Mouse (Mus musculus) MEL (cell line): ENCODE results near the gene Scyl2.

Experiments used
- CHD1 ChIP-seq: IDR thresholded peaks from 2 replicates; pipeline ENCODE4 v1.6.1; 2012; ENCODE audit warnings: low read depth, mild to moderate bottlenecking, inconsistent platforms, low read length, improper control_type of control experiment
- CTCF ChIP-seq, 3 experiments: IDR thresholded peaks in 2 of 3; conservative IDR thresholded peaks in 1 of 3; 2 replicates each; pipeline ENCODE4 v1.5.1; 2011 to 2012; ENCODE audit warnings: low read length in 3 of 3, low read depth in 2 of 3, mild to moderate bottlenecking in 2 of 3, improper control_type of control experiment in 1 of 3, inconsistent platforms in 1 of 3, mixed read lengths in 1 of 3, moderate library complexity in 1 of 3; ENCODE audit not compliant: control insufficient read depth in 1 of 3, insufficient read depth in 1 of 3, poor library complexity in 1 of 3, severe bottlenecking in 1 of 3
- GABPA ChIP-seq: IDR thresholded peaks from 2 replicates; pipeline ENCODE4 v1.6.1; 2012; ENCODE audit warnings: low read depth, mild to moderate bottlenecking, inconsistent platforms, low read length, improper control_type of control experiment, moderate library complexity
- MAFK ChIP-seq: IDR thresholded peaks from 2 replicates; pipeline ENCODE4 v1.6.1; 2011; ENCODE audit warnings: low read depth, mild to moderate bottlenecking, low read length, improper control_type of control experiment, borderline replicate concordance
- NRF1 ChIP-seq: IDR thresholded peaks from 2 replicates; pipeline ENCODE4 v1.6.1; 2014; ENCODE audit warnings: low read depth, mild to moderate bottlenecking, inconsistent platforms, low read length, improper control_type of control experiment, moderate library complexity; ENCODE audit not compliant: poor library complexity, insufficient read depth, severe bottlenecking
- POLR2A ChIP-seq, 2 experiments: IDR thresholded peaks; 2 replicates each; pipeline ENCODE4 v1.6.1; 2011 to 2012; ENCODE audit warnings: low read length in 2 of 2, mild to moderate bottlenecking in 2 of 2, control low read depth in 1 of 2, improper control_type of control experiment in 1 of 2, low read depth in 1 of 2, moderate library complexity in 1 of 2; ENCODE audit not compliant: control insufficient read depth in 1 of 2, insufficient read depth in 1 of 2, poor library complexity in 1 of 2
- POLR2AphosphoS2 ChIP-seq: IDR thresholded peaks from 2 replicates; pipeline ENCODE4 v1.6.1; 2011; ENCODE audit warnings: low read length, improper control_type of control experiment
- SIN3A ChIP-seq: IDR thresholded peaks from 2 replicates; pipeline ENCODE4 v1.6.1; 2012; ENCODE audit warnings: low read length, improper control_type of control experiment, inconsistent platforms
- USF1 ChIP-seq: IDR thresholded peaks from 2 replicates; pipeline ENCODE4 v1.6.1; 2014; ENCODE audit warnings: low read depth, mild to moderate bottlenecking, inconsistent platforms, low read length, improper control_type of control experiment, moderate library complexity
- ZC3H11A ChIP-seq: IDR thresholded peaks from 2 replicates; pipeline ENCODE4 v1.6.1; 2012; ENCODE audit warnings: low read depth, mild to moderate bottlenecking, inconsistent platforms, low read length, improper control_type of control experiment
- ZNF384 ChIP-seq: IDR thresholded peaks from 2 replicates; pipeline ENCODE4 v1.6.1; 2012; ENCODE audit warnings: low read depth, mild to moderate bottlenecking, inconsistent platforms, low read length, improper control_type of control experiment

- TF ChIP-seq CTCF (IDR thresholded peaks at IDR 0.05 in 2 of 3, conservative IDR thresholded peaks at IDR 0.05 in 1 of 3; ENCODE audit: control insufficient read depth in 1 of 3, insufficient read depth in 1 of 3, low read depth in 2 of 3, low read length in 3 of 3, poor library complexity in 1 of 3, severe bottlenecking in 1 of 3) (no peak), POLR2AphosphoS2 (no peak), POLR2A (IDR thresholded peaks at IDR 0.05; ENCODE audit: control insufficient read depth in 1 of 2, insufficient read depth in 1 of 2, low read depth in 1 of 2, low read length in 2 of 2, poor library complexity in 1 of 2) (no peak), CHD1 (no peak), NRF1 (no peak), SIN3A (no peak), USF1 (no peak), MAFK (no peak), ZC3H11A (no peak), GABPA (no peak), ZNF384 (0 out of 2 replicates have a peak, but pooled peaks have one; percentile 43)
These were observed 11.9 kb upstream of the Scyl2 start for GRCm38 (mm10) chr10:89697956-89698355.
